Mouse (Mus musculus) liver, postnatal 0 days (tissue): ENCODE results near the gene Map3k13.

Source experiments
- CTCF ChIP-seq: sonication (generic); IDR thresholded peaks from 2 replicates; pipeline ENCODE4 v1.5.1; 2016; ENCODE audit warnings: antibody characterized with exemption, low read depth
- EP300 ChIP-seq: IDR thresholded peaks from 2 replicates; pipeline ENCODE4 v1.6.1; 2016; ENCODE audit warnings: antibody characterized with exemption, low read depth, mild to moderate bottlenecking

- TF ChIP-seq EP300 (no peak), CTCF (no peak)
Observed at GRCm38 (mm10) chr16:21827581-21827980, 33.4 kb downstream of the Map3k13 start.
